Mouse (Mus musculus) hindbrain, embryonic 11.5 days (tissue): Measurements from ENCODE around the gene Eefsec. TPM values are rescaled to one million over a fixed set of nuclear protein-coding genes. Genes with fewer than 3 reads are reported as not detected.
A peak's percentile ranks its signal among the peaks of the same experiment; 100 is the strongest.

Experiments
- ATAC-seq: fragments of 200-750 bp; cut with Nextera tagmentation; 2 replicates; pipeline ENCODE4 v1.8.0; 2017; ENCODE audit warnings: mild to moderate bottlenecking, moderate TSS enrichment, moderate library complexity; ENCODE audit not compliant: low FRiP score
- DNase-seq: peaks from one replicate; pipeline ENCODE4 v3.0.0-alpha.2; 2015; ENCODE audit warnings: low spot score
- H3K27ac ChIP-seq: fragments of 300-500 bp; sonication (generic); 2 replicates; pipeline ENCODE4 v1.5.1; 2014; ENCODE audit warnings: mild to moderate bottlenecking, low read depth, low read length
- H3K27me3 ChIP-seq: fragments of 300-500 bp; sonication (generic); 2 replicates; pipeline ENCODE4 v1.6.1; 2014; ENCODE audit warnings: mild to moderate bottlenecking, low read length, moderate library complexity, mixed read lengths; ENCODE audit not compliant: control insufficient read depth, insufficient read depth
- H3K36me3 ChIP-seq: fragments of 300-500 bp; sonication (generic); 2 replicates; pipeline ENCODE4 v1.6.1; 2014; ENCODE audit warnings: mild to moderate bottlenecking, low read length, moderate library complexity, mixed read lengths; ENCODE audit not compliant: control insufficient read depth, insufficient read depth
- H3K4me1 ChIP-seq: fragments of 300-500 bp; sonication (generic); replicated peaks from 2 replicates; pipeline ENCODE4 v1.6.1; 2014; ENCODE audit warnings: low read length, mixed read lengths; ENCODE audit not compliant: control insufficient read depth, insufficient read depth
- H3K4me2 ChIP-seq: fragments of 300-500 bp; sonication (generic); replicated peaks from 2 replicates; pipeline ENCODE4 v1.6.1; 2014; ENCODE audit warnings: mild to moderate bottlenecking, low read depth, low read length
- H3K4me3 ChIP-seq: fragments of 300-500 bp; sonication (generic); 2 replicates; pipeline ENCODE4 v1.5.1; 2014; ENCODE audit warnings: low read depth, low read length
- H3K9ac ChIP-seq: fragments of 300-500 bp; sonication (generic); 2 replicates; pipeline ENCODE4 v1.6.1; 2014; ENCODE audit warnings: low read depth, low read length
- H3K9me3 ChIP-seq: fragments of 300-500 bp; sonication (generic); 2 replicates; pipeline ENCODE4 v1.6.1; 2016; ENCODE audit warnings: low read length; ENCODE audit not compliant: control insufficient read depth
- WGBS: fragments of 180-500 bp; shearing (Covaris S2); extraction: QIAGEN DNeasy Blood & Tissue Kit; methylation state at CpG from one replicate; pipeline ENCODE4 v1.1.7; 2014; 5-methylcytosine and 5-hydroxymethylcytosine counted together
- polyA plus RNA-seq: library from polyadenylated mRNA; unstranded; fragments of >200 nt; fragmentation: Nextera tagmentation; extraction: Ambion mirVana; gene quantifications from 2 replicates; pipeline ENCODE4 v1.2.1, GENCODE M21; 2014

The Eefsec gene
- 34.9 and 41.9 TPM in 2 replicates for polyA plus RNA-seq

DNA sequence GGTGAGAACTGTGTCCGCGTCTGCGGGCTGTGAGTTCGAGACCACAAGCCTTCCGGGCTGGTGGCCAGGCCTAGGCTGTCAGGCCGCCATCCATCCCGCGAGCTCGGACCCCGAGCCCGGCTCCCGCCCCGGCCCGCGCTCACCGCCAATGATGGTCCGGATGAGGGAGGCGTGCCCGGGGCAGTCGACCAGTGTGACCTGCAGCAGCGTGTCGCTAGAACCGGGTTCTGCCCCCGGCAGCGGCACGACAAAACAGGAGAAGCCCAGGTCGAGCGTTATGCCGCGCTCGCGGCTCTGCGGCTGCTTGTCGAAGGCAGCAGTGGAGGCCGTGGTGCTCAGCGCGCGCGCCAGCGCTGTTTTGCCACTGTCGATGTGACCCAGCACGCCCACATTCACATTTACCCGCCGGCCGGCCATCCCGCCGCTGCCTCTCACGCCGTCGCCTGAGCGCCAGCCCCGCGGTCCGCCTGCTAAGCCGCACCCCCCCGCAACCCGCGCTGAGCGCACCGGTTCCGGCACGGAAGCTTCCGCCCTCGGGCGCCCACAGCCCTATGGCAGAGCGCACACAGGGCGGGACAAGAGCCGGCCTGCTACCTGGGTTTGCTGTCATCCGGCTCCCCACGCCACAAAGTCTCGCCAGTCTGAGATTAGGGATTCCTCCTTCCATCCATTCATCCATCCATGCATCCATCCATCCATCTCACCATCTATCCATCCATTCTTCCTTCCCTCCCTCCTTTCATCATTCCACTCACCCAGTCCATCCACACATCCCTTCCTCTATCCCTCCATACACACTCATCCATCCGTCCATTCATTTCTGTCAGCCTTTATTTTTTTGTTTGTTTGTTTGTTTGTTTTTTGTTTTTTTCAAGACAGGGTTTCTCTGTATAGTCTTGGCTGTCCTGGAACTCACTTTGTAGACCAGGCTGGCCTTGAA is at the start of gene Eefsec:
Gene Eefsec, minus strand, starts transcription at position 477 of the 940 bp plus-strand sequence.
- H3K4me3 ChIP-seq = peak within 1 kb of the TSS; percentile 70
- H3K4me1 ChIP-seq = no peaks in the 10 kb centered on the region
- 1% methylated on average over 72 of the region's 72 CpGs for WGBS
- peak within 1 kb of the TSS; percentile 59 for H3K27ac ChIP-seq
- no peaks in the 10 kb centered on the region for H3K9me3 ChIP-seq
- peak within 1 kb of the TSS; percentile 78 for H3K4me2 ChIP-seq
- H3K36me3 ChIP-seq = no peaks in the 10 kb centered on the region
- DNase-seq (peak; percentile 86), ATAC-seq (peak; percentile 91)
- H3K27me3 ChIP-seq = no peaks in the 10 kb centered on the region
- peak within 1 kb of the TSS; percentile 87 for H3K9ac ChIP-seq

DNA sequence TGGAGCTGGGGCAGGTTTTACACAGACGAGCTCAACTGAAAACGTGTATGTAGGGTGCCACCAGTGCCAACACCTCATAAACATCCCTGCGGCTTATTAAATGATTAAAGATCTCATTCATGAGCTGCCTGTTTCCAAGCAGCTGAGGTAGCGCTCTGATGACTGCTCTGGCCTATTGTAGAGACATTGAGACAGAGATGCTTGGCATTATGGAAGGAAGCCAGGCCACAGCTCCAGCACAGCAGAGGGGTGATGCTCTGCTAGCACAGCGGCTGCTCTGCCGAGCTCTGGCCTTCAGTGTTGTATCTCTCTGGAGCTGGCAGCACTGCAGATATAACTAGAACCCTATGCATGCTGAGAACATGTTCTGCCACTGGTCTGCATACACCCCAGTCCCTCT is 47.4 kb upstream of the Eefsec start:
- H3K4me3 ChIP-seq = no peak overlapping the region
- DNase-seq (no peak), ATAC-seq (no peak)
- H3K9me3 ChIP-seq = no peaks in the 10 kb centered on the region
- no peaks in the 10 kb centered on the region for H3K27me3 ChIP-seq
- H3K4me2 ChIP-seq = no peak overlapping the region
- H3K9ac ChIP-seq = no peak overlapping the region
- 97% methylated on average over 6 of the region's 6 CpGs for WGBS
- no peak overlapping the region for H3K27ac ChIP-seq
- H3K36me3 ChIP-seq = peaks cover 2% of the 10 kb centered on the region; the same call in 1 of the 2 replicates
- H3K4me1 ChIP-seq = no peaks in the 10 kb centered on the region

GRCm38 (mm10) chr6:88490629-88491354 is 44.5 kb upstream of the Eefsec start:
- H3K9ac ChIP-seq = no peak overlapping the region
- H3K27me3 ChIP-seq = no peaks in the 10 kb centered on the region
- H3K27ac ChIP-seq = no peak overlapping the region
- no peaks in the 10 kb centered on the region for H3K9me3 ChIP-seq
- H3K36me3 ChIP-seq = no peaks in the 10 kb centered on the region
- H3K4me1 ChIP-seq = no peaks in the 10 kb centered on the region
- H3K4me3 ChIP-seq = no peak overlapping the region
- ATAC-seq (no peak), DNase-seq (no peak)
- no peak overlapping the region for H3K4me2 ChIP-seq
- WGBS = 94% methylated on average over 12 of the region's 12 CpGs

- no peaks in the 10 kb centered on the region for H3K9me3 ChIP-seq
- H3K4me1 ChIP-seq = no peaks in the 10 kb centered on the region
- no peaks in the 10 kb centered on the region for H3K27me3 ChIP-seq
- H3K36me3 ChIP-seq = no peaks in the 10 kb centered on the region
- no peak overlapping the region for H3K4me3 ChIP-seq
- 90% methylated on average over 6 of the region's 6 CpGs for WGBS
- DNase-seq (no peak), ATAC-seq (no peak)
- H3K4me2 ChIP-seq = no peak overlapping the region
- no peak overlapping the region for H3K27ac ChIP-seq
- H3K9ac ChIP-seq = no peak overlapping the region
Observed at GRCm38 (mm10) chr6:88489834-88490233, 43.5 kb upstream of the Eefsec start.

- Histone ChIP-seq H3K4me1 (no peaks in the 10 kb centered on the region), H3K27me3 (no peaks in the 10 kb centered on the region), H3K36me3 (no peaks in the 10 kb centered on the region; the same call in 1 of the 2 replicates), H3K27ac (no peak overlapping the region), H3K4me3 (no peak overlapping the region), H3K9me3 (no peaks in the 10 kb centered on the region), H3K4me2 (no peak overlapping the region), H3K9ac (no peak overlapping the region)
- DNase-seq = no peak
- ATAC-seq = no peak
- 92% methylated on average over 7 of the region's 7 CpGs for WGBS
Observed at GRCm38 (mm10) chr6:88489026-88489425, 42.7 kb upstream of the Eefsec start.

GRCm38 (mm10) chr6:88486893-88487292 is 40.6 kb upstream of the Eefsec start:
- 91% methylated on average over 8 of the region's 8 CpGs for WGBS
- ATAC-seq = no peak

DNA sequence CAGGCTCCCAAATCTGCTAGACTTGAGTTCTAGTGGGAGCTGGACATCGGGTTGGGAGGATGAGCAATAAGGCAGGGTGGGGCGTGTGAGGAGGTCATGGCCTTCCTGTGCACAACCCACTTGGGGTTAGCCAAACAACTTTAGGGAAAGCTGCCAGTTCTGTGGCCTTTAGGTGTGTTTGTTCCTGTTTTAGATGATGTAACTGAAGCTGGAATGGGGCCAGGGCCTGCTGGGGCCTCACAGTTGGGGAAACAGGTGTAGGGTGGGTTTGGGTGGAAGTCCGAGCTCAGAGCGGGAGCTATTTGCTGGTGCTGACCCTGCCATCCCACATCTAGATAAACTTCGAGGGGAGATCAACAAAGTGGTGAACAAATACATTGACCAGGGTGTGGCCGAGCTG is 39.0 kb upstream of the Eefsec start:
- Histone ChIP-seq H3K27ac (no peak overlapping the region), H3K4me1 (no peaks in the 10 kb centered on the region), H3K36me3 (peaks cover 6% of the 10 kb centered on the region), H3K9ac (no peak overlapping the region), H3K4me2 (no peak overlapping the region), H3K27me3 (no peaks in the 10 kb centered on the region), H3K9me3 (no peaks in the 10 kb centered on the region), H3K4me3 (no peak overlapping the region)
- no peak for DNase-seq
- 88% methylated on average over 6 of the region's 6 CpGs for WGBS
- no peak for ATAC-seq

More at GRCm38 (mm10) chr6:88486893-88487292, 40.6 kb upstream of the Eefsec start:
- H3K36me3 ChIP-seq = peaks cover 4% of the 10 kb centered on the region
- no peaks in the 10 kb centered on the region for H3K27me3 ChIP-seq
- no peaks in the 10 kb centered on the region for H3K4me1 ChIP-seq
- no peak overlapping the region for H3K4me3 ChIP-seq
- DNase-seq = peak; percentile 51
- no peaks in the 10 kb centered on the region for H3K9me3 ChIP-seq
- H3K4me2 ChIP-seq = no peak overlapping the region
- H3K27ac ChIP-seq = no peak overlapping the region
- H3K9ac ChIP-seq = no peak overlapping the region

DNA sequence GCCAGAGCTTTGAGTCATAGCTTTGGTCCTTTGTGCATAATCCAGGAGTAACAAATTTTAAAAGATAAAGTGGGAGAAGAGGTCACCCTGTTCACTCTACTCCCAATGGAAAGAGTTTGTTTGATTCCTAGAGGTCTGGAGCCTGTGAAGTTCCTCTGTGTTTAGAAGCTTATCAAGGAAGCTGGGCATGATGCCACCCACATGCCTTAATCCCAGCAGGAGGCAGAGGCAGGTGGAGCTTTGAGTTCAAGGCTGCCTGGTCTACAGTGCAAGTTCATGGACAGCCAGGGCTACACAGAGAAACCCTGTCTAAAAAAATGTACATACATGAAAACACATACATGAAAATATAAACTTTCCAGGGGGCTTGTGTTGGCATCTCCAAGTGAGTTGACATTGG is 37.6 kb upstream of the Eefsec start:
- no peaks in the 10 kb centered on the region for H3K27me3 ChIP-seq
- no peak overlapping the region for H3K27ac ChIP-seq
- no peak overlapping the region for H3K9ac ChIP-seq
- no peaks in the 10 kb centered on the region for H3K9me3 ChIP-seq
- no peak overlapping the region for H3K4me3 ChIP-seq
- DNase-seq (no peak), ATAC-seq (no peak)
- no peak overlapping the region for H3K4me2 ChIP-seq
- H3K4me1 ChIP-seq = no peaks in the 10 kb centered on the region
- H3K36me3 ChIP-seq = peaks cover 6% of the 10 kb centered on the region
